Mouse (Mus musculus) monocyte, adult 5-6 weeks (primary cell): ENCODE measurements around the gene Tex35. TPM values are rescaled to one million over a fixed set of nuclear protein-coding genes. Genes with fewer than 3 reads are reported as not detected.

ENCODE experiments used
- ATAC-seq: fragments of 153-309, 156-312 bp; replicated peaks from 2 replicates; pipeline ENCODE4 v1.8.0; 2017; ENCODE audit warnings: mild to moderate bottlenecking; ENCODE audit not compliant: low TSS enrichment, insufficient number of reproducible peaks, severe bottlenecking, poor library complexity, low FRiP score
- total RNA-seq: library from RNA; stranded (forward); fragments of 200-1000, 200-491, 200-594 nt; gene quantifications from 3 replicates; pipeline ENCODE4 v1.2.3, GENCODE M21; 2017

The Tex35 gene
- total RNA-seq: not detected in 3 replicates

DNA sequence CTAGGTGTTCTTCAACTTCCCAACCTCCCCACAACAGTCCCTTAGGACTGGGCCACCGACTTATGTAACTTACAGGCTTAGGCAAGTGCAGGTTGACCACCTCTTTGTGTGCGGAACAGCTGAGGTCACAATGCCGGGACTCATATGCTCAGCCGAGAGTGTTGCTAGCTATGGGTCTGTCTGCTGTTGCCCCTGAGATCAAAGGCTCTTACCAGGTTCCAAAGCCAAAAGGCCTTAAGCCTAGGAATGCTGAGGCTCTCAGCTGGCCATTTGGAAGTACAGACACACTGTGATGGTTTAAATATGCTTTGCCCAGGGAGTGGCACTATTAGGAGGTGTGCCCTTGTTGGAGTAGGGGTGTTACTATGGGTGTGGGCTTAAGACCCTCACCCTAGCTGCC lies at the start of gene Tex35:
Gene Tex35, minus strand, starts transcription at position 101 of the 400 bp plus-strand sequence.
- ATAC-seq: no peak

DNA sequence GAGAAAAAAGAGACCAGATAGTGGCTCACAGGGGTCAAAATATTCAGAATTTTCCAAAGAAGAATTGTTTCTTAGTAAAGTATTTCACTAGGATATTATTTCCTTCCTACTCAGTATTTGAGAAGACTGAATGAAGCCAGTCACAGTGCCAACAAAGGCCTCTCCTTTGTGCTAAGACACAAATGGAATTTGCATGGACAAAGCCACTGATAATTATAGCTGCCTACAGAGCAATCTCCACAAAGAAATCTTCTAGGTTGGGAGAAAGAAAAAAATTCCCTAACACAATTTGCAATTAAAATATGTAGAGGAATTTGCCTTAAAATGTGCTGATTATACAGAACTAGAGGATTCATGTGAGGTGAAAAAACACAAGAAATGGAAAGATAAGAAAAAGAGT lies 45.3 kb upstream of the Tex35 start:
- ATAC-seq: no peak

DNA sequence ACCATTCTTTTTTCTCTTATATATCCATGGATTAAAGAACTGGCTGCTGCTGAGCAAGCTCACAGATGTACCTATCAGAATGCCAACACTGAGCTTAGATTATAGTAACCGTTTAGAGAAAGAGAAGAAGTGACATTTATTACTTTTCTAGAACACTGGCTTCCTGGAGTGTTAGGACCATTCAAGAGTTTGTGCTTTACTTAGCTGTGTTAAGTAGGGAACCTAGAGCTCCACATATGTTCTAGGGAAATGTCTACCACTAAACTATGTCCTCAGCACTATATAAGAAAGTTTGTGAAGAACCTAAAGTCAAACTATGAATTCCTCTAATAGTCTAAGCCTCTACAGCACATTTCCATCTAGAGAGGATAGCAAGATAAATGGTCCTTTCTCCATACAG lies 41.6 kb upstream of the Tex35 start:
- no peak for ATAC-seq

DNA sequence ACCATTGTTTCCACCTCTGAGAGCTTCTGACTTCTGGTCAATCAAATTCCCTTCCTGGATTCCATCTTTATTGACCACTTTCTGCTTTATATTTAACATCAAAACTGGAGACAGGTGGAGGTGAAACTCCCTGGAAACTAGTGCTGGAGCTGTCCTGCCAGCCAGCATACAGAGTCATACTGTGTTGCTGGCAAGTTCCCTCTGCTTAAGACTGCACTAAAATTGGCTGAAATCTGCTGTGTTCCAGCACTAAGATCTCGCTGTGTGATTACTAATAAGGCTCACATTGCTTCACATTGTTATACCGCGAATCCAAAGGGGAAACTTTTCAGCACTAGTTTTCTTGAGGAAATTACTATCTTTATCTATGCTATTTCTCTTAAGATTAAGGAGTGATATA lies 36.1 kb upstream of the Tex35 start:
- no peak for ATAC-seq

DNA sequence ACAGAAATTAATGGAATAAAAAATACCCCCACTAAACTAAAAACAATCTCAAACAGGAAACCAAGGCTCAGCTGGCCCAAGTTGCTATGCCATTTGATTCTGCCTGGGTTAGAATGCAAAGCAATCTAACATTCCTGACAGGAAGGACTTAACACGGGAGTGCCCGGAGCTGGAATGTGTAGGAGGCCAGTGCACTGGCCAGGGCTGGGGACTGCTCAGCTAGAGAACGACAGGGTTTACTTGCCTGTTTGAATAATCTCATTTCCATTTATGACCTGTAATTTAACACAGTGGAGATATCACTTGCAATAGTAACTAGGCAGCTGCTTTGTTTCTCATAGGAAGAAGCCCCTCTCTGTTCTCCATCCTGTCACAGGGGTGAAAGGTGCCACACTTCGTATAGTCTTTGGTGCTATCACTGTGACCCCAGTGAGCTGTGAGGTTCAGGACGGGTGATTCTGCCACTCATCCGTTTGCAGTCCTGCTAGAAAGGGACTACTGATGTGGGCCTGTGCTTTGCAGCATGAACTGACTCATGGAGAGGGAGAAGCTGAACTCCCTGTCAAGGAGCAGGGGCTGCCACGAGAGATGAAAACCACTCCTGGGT lies 34.9 kb upstream of the Tex35 start:
- no peak for ATAC-seq

DNA sequence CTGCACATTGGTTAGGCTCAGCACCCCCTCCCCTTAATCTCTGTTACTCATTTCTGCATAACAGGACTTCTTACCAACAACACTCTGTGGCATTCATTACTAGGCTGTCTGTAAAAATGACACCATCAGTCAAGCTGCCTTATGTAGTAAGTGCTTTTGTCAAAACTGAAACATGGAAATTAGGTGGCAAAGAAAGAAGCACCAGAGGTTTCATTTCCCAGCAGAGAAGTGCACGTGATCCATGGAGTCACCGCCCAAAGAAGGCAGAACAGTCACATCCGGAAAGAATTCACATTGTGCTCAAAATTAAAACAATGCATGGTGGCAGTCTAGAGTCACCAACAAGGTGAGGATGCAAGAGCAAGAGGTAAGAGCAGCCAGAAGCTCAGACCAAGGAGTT lies 32.5 kb upstream of the Tex35 start:
- no peak for ATAC-seq

DNA sequence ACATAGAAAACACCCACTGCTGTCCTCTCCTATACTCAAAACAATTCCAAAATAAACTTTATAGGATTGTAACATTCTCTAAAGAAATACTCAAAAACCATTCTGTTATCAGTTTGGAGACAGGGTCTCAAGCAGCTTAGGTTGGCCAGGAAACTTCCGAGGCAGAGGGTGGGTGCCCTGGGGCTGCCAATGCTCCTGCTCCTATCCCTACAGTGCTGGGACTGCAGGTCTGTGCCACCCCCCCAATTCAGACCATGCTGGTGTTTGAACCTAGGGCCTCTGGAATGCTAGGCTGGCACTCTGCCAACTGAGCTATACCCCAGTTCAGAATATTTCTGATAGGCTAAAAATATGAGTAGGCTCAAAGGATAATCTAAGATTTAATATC lies 29.4 kb upstream of the Tex35 start:
- ATAC-seq: no peak

DNA sequence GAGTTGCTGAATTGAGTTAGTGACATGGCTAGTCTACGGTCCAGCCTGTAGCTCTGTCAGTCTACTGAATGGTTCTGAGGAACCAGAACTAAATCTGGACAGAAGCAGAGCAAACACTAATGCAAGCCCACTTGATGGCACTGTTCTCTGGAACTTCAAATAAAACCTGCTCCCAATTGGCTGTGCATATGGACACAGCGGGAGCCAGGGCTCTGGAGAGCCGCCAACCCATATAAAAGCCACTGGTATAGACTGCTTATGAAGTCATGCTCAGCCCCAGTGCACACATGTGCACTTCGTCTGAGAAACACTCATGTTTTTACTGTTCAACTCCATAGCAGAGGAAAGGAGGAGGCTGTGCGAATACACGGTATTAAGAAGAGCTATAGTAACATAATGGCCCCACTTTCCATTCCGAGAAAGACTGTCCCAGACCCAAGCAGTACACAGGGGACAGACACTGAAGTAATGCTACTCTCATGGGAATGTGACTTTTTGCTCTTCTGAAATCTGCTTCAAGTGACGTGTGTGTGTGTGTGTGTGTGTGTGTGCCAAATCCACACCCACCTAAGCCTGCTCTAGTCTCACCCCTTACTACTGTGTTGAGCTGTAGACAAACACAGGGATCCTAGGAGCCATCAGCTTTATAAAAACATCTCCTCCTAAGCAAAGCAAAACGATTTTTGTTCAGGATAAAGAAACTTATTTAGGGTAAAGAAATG lies 28.8 kb upstream of the Tex35 start:
- no peak for ATAC-seq

DNA sequence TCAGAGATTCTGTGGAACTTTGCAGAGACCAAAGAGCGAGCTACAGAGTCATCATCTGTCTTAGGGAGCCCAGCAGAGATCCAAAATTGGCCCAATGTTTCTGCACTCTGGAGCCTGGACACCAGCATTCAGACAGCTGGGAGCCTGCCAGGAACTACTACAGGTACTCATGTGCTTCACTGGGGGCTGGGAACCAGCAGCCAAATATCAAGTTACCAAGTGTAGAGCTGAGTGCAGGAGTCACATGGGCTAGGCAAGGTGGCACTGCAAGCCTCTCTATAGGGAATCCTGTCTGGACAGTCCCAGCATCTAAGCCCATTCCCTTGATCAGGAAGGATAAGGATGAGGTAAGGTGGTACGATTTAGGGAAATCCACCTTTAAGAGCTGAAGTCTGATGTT lies 19.7 kb upstream of the Tex35 start:
- ATAC-seq: no peak

DNA sequence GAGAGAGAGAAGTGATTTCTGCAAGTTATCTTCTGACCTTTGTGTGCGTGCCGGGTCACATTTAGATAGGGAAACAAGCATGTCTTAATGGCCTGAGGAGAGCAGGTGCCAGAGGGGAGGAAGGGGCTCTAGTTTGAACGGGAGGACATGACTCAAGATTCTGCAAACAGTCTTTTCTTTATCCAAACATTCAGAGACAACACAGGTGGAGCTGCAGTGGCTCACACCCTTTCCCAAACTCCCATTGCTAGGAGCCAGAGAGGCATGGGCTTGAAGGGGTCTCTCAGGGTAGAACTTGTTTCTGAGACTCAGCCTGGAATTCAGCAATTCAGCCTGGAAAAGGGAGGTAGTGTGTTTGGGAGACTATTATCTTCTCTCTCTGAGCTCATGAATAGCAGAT lies 15.4 kb upstream of the Tex35 start:
- ATAC-seq: no peak

DNA sequence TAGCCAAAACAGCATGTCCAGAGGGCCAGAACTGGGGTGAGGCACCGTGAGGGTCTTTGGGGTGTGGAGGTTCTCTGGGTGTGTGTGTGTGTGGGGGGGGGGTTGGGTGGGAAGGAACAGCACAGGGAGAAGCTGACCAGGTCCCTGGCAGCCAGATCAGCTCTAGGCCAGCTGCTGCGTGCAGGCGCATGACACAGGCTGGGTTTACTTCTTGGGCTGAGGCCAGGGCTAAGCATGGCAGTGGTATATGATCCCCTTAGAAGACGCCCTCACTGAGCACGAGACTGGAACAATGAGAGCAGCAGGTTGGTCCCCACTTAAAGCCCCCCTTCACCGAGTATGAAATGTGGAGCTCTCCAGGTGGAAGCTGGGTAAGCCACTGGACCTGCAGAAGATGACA lies 10.7 kb upstream of the Tex35 start:
- no peak for ATAC-seq

DNA sequence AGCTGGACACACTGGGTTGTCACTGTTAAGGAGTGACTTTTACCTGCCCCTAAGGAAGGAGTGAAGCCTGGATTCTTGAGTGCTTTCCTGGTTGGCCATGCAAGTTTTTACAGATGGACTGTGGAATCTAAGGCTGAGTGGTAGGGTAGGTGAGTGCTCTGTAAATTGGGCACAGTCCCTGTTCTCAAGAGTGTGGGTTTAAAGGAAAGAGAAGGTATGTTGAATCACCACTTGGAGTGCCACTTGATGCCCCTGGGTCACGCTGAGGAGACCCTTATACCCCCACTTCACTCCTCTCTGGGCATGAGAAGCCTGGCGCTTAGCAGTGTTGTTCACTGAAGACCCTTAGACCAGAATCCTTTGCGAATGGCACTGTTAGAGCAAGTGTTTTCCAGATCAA lies 9.0 kb upstream of the Tex35 start:
- ATAC-seq: no peak

DNA sequence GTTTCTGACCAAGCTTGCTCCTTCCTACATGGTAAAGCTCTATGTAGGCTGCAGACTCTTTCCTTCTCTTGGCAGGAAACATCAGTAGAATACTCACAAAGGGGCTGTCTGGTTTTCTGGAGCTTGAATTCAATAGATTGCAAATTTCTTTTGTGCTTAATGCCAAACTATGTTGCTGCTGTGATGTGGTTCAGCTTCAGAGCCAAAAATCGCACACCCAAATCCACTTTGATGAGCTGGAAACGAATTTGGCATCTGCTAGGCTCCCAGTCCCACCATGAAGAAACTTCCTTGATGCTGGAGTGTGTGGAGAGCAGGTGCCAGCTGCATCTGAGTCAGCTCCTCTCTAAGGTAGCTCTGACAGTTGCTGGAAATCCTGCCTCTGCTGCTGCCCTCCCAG lies 6.0 kb upstream of the Tex35 start:
- ATAC-seq: no peak

DNA sequence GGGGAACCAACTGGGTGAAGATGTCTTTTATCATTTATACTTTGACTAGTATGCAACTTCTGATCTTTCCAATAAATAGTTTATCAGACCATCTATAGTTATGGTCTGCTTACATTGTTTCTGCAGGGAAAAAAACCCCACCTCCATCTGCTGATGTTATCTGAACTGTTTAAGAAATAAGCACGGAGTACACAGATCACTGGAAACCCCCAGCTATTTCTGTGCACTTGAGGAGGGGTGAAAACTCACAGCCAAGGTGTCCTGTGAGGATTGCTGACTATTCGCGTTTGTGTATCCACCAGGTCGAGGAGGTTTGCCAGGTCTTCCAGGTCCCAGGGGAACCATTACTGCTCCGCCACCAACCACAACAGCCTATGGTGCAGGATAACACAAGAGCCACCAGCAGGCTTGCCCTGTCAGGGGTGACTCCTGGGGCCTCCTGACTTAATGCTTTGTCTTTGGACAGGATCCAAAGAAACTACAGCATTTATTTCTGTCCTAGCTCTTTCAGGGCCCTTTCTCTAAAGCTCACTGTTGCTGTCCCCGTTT lies 1.9 kb upstream of the Tex35 start:
- ATAC-seq: no peak

DNA sequence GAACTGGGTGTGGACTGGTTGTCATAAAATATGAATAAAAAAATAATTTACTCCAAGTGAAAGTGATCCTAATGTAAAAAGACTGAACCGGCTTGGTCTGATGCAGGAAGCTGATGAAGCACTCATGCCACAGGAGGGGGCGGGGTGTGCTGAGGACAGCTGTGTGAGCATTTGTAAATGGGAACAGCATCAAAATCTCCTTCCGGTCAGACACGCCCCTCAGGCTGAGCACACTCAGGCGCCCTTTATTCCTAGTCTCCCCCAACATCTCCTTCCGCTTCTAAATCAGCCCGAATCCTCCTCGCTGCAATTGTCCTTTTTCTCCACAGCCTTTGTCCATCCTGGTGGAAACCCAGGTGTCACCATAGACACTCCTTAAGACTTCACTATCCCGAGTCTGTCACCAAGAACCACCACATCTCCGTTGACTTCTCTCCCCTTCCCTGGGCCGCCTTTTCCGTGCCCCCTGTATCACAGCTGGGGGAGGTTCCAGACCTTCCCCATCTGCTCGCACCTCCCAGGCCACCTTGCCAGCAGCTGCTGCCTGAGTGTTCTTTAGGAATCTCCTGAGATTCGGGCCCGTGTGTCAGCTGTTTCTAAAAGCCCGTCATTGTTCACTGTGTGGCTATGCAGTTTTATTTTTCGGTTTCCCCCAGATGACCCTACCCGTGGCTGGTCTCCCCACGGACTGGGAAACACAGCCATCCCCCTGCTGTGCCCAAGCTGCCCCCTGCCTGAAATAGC lies 7.2 kb downstream of the Tex35 start:
- peak; percentile 60 for ATAC-seq

DNA sequence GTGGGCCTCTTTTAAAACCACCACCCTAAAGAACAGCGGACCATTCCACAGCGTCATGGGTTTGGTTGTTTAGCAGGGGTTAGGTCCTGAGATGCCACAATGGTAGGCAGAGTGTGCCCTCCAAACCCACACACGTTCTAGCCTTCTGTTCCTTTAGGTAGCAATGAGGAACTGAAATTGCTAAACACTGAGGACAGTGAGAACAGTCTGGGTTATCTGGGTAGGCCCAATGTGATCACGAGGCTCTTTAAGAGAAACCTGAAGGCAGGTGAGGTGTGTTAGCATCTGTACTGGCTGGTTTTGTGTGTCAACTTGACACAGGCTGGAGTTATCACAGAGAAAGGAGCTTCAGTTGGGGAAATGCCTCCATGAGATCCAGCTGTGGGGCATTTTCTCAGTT lies 12.9 kb downstream of the Tex35 start:
- no peak for ATAC-seq

DNA sequence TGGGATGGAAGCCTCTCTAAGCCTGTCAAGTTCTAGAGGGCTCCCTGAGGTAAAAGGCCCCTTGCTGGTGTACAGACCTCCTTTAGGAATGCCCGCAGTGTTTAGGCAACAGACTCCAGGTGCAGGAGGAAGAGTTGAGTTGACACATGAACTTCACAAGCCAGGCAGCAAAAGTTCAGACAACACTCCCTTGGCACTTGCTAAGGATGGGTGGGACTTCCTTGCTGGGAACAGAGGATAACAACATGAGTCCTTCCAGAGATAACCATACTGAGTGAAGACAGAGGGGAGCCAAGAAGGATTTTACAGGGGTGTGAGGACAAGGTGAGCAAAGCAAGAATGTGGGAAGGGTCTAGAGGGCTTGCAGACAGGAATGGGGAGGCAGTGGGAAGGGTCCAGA lies 15.9 kb downstream of the Tex35 start:
- no peak for ATAC-seq

DNA sequence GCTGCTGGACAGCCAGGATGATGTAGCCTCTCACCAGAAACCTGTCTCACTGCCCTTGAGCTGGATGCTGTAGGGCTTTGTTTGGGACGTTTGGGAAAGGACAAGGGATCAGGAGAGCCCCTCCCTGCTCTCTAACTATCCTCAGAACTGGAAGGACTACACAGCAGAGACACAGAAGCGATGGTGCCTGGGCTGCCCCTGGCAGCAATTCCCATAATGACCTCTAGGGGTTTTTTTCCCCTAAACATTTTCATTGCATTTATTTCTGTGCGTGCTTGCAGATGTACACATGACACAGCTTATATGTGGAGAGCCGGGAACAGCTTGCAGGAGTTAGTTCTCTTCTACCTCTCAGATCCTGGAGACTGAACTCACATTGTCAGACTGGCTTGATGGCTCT lies 16.3 kb downstream of the Tex35 start:
- peak; percentile 33; the same call in 1 of the 2 replicates for ATAC-seq

DNA sequence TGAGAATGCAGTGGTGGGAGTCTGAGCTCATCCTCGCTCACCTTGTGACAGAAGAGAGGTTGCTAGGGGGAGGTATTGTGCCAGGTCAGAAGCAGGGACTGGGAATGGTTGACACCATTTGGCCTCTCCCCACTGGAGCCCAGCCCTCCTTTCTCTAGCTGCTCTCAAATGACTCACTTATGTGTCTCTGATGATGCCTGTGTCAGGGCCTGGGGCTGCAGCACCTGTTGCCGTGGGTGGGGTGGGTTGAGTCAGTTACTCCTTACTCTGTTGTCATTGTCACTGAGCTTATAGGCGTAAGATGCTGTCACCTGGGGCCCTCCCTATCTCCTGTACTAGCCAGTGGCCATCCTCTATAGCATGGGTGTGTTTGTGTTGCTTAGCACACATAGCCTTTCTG lies 17.6 kb downstream of the Tex35 start:
- no peak for ATAC-seq
